Mouse (Mus musculus): ENCODE results near the gene Vapa. TPM values are rescaled to one million over a fixed set of nuclear protein-coding genes. Genes with fewer than 3 reads are reported as not detected.

Vapa gene
- polyA plus RNA-seq, 1 experiment: 174 TPM

GRCm38 (mm10) chr17:65604315-65604714 lies 9.0 kb downstream of the Vapa start:
- TF ChIP-seq GATA1 (IDR thresholded peaks at IDR 0.05; ENCODE audit: low read length): no peak

GRCm38 (mm10) chr17:65597857-65598486 lies 15.4 kb downstream of the Vapa start:
- no peak for TF ChIP-seq GATA1 (IDR thresholded peaks at IDR 0.05; ENCODE audit: low read length)

- TF ChIP-seq GATA1 (IDR thresholded peaks at IDR 0.05; ENCODE audit: low read length): no peak
Observed at GRCm38 (mm10) chr17:65594687-65595086, 18.7 kb downstream of the Vapa start.

GRCm38 (mm10) chr17:65586892-65587291 lies 26.5 kb downstream of the Vapa start:
- no peak for TF ChIP-seq GATA1 (IDR thresholded peaks at IDR 0.05; ENCODE audit: low read length)

GRCm38 (mm10) chr17:65581440-65581839 lies 31.9 kb downstream of the Vapa start:
- no peak for TF ChIP-seq GATA1 (IDR thresholded peaks at IDR 0.05; ENCODE audit: low read length)

GRCm38 (mm10) chr17:65579766-65580165 lies 33.6 kb downstream of the Vapa start:
- no peak for TF ChIP-seq GATA1 (IDR thresholded peaks at IDR 0.05; ENCODE audit: low read length)

GRCm38 (mm10) chr17:65575339-65575738 lies 38.0 kb downstream of the Vapa start:
- TF ChIP-seq GATA1 (IDR thresholded peaks at IDR 0.05; ENCODE audit: low read length): no peak

GRCm38 (mm10) chr17:65574850-65575249 lies 38.5 kb downstream of the Vapa start:
- TF ChIP-seq GATA1 (IDR thresholded peaks at IDR 0.05; ENCODE audit: low read length): no peak

- no peak for TF ChIP-seq GATA1 (IDR thresholded peaks at IDR 0.05; ENCODE audit: low read length)
Observed at GRCm38 (mm10) chr17:65571866-65572265, 41.5 kb downstream of the Vapa start.

GRCm38 (mm10) chr17:65571466-65571865 lies 41.9 kb downstream of the Vapa start:
- TF ChIP-seq GATA1 (IDR thresholded peaks at IDR 0.05; ENCODE audit: low read length): no peak

GRCm38 (mm10) chr17:65564189-65564588 lies 49.2 kb downstream of the Vapa start:
- no peak for TF ChIP-seq GATA1 (IDR thresholded peaks at IDR 0.05; ENCODE audit: low read length)

- TF ChIP-seq GATA1 (IDR thresholded peaks at IDR 0.05; ENCODE audit: low read length): no peak
Observed at GRCm38 (mm10) chr17:65563345-65563744, 50.0 kb downstream of the Vapa start.

GRCm38 (mm10) chr17:65562761-65563160 lies 50.6 kb downstream of the Vapa start:
- no peak for TF ChIP-seq GATA1 (IDR thresholded peaks at IDR 0.05; ENCODE audit: low read length)

GRCm38 (mm10) chr17:65561361-65562015 lies 51.9 kb downstream of the Vapa start:
- no peak for TF ChIP-seq GATA1 (IDR thresholded peaks at IDR 0.05; ENCODE audit: low read length)

- TF ChIP-seq GATA1 (IDR thresholded peaks at IDR 0.05; ENCODE audit: low read length): no peak
Observed at GRCm38 (mm10) chr17:65559273-65559672, 54.1 kb downstream of the Vapa start.

GRCm38 (mm10) chr17:65558788-65559187 lies 54.6 kb downstream of the Vapa start:
- no peak for TF ChIP-seq GATA1 (IDR thresholded peaks at IDR 0.05; ENCODE audit: low read length)

GRCm38 (mm10) chr17:65558217-65558616 lies 55.1 kb downstream of the Vapa start:
- TF ChIP-seq GATA1 (IDR thresholded peaks at IDR 0.05; ENCODE audit: low read length): no peak

All from G1E-ER4 (cell line).